Mouse (Mus musculus) bone marrow macrophage, adult 2 months (primary cell): ENCODE measurements around the gene Cd80.

Experiments
- CTCF ChIP-seq: IDR thresholded peaks from 2 replicates; pipeline ENCODE4 v1.5.1; 2012; ENCODE audit warnings: low read depth, mild to moderate bottlenecking, low read length, moderate library complexity
- POLR2A ChIP-seq: IDR thresholded peaks from 2 replicates; pipeline ENCODE4 v1.6.1; 2012; ENCODE audit warnings: mild to moderate bottlenecking, low read depth, low read length, borderline replicate concordance

- TF ChIP-seq CTCF (no peak), POLR2A (no peak)
Measured at GRCm38 (mm10) chr16:38462161-38462560, 6.8 kb downstream of the Cd80 start.
